Mouse (Mus musculus) kidney, adult 9 months (tissue): ENCODE data around the gene Dot1l.
A peak's percentile ranks its signal among the peaks of the same experiment; 100 is the strongest.

Experiments used
- DNase-seq: peaks from one replicate; pipeline ENCODE4 v3.0.0; 2022

Dot1l gene

GRCm38 (mm10) chr10:80793033-80793784, 38.2 kb downstream of the Dot1l start:
- DNase-seq, result no peak

DNA sequence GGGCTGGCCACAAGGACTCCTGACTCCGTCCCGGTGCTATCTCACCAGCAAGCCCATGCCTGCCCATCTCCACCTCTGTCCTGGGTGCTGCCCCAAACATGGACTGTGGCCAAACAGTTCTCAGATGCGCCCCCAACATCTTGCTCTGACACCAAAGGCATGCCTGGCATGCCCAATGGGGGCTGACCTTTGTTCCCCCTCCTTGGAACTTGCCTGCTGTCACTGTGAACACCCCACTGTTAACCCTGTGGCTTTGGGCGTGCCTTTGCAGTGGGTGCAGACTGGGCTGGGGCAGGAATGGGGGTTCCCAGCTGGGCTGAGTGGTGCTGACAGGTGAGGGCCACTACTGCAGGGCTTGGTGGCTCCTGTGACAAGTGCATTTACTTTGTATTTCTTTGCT, 38.8 kb downstream of the Dot1l start:
- DNase-seq, result no peak

- DNase-seq, result no peak
Observed at GRCm38 (mm10) chr10:80794750-80795149, 39.7 kb downstream of the Dot1l start.

GRCm38 (mm10) chr10:80796307-80796848, 41.4 kb downstream of the Dot1l start:
- no peak for DNase-seq

DNA sequence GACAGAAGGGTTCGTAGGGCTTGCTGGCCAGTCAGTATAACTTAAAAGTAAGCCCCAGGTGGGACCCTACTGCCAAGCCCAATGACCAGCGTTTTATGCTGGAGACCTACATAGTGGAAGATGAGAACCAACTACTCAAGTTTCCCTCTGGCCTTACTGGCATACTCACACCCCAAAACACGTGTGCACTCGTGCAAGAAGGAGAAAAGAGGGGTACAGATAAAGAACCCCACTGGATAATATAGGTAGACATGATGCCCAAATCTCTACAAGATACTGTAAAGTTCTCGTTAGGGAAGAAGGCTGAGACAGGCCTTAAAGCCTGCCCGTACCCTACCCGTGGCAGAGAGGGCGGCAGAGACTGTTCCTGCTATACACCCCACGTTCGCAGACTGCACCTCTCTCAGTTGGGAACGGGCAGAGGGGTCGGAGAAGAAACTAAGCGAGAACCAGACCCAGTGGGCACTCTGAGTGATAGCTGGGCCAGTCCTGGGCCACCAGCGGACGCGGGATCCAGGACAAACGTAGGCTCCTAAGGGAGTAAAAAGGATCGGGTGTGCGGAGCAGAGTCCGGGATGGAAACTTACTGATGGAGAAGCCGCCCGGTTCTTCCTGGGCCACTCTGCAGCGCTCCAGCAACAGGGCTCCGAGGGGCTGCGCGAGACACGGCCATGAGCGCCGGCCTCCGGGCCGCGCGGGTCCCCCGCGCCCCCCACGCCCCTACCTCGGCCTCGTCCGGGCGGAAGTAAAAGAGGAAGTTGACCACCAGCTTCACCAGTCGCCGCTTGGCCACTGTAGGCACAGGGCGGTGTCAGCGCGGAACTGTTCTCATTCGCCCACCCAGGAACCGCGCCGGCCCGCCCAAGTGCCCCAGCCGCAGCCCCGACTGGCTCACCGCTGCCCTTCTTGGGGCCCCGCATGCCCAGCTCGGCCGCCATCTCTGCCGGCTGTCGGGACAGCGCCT, 42.5 kb downstream of the Dot1l start:
- no peak for DNase-seq

DNA sequence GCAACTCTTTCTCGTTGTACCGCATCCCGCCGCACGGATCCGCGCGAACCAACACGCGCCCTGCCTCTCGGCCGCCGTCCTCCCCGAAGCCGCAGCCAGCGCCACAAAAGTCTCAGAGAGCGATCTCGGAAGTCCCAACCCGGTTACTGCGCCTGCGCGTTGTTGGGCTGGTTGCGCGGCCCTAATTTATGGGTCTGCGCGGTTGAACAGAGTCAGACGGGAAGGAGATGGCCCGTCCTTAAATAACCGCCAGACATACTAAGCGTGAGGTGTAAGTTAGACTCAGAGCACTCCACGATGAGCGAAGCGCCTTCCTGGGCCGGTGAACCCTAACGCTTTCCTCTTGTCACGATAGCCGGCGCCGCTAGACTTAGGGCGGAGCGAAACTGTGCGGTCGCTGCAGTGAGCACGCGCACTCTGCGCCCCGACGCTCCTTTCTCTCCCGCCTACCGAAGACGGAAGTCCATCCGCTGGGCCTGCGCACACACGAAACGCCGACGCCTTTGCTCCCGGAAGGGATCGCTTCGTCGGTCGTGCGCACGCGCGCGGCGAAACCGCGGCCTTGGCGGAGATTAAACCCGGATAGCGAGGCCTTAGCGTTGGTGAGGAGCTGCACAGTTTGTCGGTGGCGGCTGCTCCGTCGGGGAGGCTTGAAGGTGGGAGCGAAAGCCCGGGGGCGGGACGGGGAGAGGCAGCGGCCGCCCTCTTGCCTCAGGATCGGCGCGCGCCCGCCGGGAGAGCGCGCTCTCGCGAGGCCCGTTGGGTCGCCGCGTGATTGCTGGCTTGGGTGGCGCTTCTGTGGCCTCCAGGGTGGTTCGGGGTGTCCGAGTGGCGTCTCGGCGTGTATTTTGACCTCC, 43.4 kb downstream of the Dot1l start, which contains the start of the genes Sf3a2 and Plekhj1:
Gene Sf3a2, plus strand, starts transcription at position 49 of the 857 bp plus-strand sequence.
Gene Plekhj1, minus strand, starts transcription at position 477 of the 857 bp plus-strand sequence.
- peak; percentile 95 for DNase-seq

GRCm38 (mm10) chr10:80799070-80799566, 44.1 kb downstream of the Dot1l start:
- no peak for DNase-seq

GRCm38 (mm10) chr10:80802204-80802912, 47.4 kb downstream of the Dot1l start:
- no peak for DNase-seq

DNA sequence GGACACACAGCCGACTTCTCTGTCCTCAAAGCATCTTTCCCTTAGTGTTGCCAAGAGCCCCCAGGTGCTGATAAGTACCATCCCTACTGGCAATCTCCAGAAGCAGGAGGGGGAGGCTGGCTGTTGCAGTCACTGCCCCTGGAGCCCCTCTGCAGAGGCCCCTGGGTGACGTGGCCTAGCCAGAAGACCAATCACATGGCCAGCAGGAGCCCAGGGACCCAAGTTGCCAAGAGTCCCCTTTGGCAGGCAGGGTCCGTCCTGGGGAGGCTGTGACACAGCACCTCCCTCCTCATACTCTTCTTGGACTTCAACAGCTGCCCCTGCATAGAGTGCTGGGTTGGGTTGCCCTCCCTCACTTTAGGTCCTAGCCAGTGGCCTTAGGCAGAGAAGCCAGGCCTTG, 48.0 kb downstream of the Dot1l start:
- no peak for DNase-seq

GRCm38 (mm10) chr10:80804340-80804739, 49.3 kb downstream of the Dot1l start:
- no peak for DNase-seq

- no peak for DNase-seq
Observed at GRCm38 (mm10) chr10:80804916-80805315, 49.9 kb downstream of the Dot1l start, which contains the start of gene Amh. Gene Amh, plus strand, starts transcription at chr10:80805243.

GRCm38 (mm10) chr10:80805322-80805721, 50.3 kb downstream of the Dot1l start:
- no peak for DNase-seq

DNA sequence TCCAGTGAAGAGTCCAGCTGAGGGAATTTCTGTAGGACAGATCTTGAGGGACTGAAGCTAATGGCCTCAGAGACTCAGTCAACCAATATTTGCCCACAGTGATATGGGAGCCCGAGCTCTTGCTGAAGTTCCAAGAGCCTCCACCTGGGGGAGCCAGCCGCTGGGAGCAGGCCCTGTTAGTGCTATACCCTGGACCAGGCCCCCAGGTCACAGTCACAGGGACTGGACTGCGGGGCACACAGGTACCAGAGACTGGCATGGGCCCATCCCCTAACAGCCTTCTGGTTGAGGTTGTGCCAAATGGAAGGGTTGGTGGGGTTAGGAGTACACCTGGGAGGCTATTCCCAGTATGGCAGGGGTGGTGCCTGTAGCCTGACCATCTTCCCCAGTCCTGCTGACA, 50.9 kb downstream of the Dot1l start:
- peak; percentile 75 for DNase-seq

- DNase-seq, result no peak
Observed at GRCm38 (mm10) chr10:80806341-80807056, 51.5 kb downstream of the Dot1l start.

DNA sequence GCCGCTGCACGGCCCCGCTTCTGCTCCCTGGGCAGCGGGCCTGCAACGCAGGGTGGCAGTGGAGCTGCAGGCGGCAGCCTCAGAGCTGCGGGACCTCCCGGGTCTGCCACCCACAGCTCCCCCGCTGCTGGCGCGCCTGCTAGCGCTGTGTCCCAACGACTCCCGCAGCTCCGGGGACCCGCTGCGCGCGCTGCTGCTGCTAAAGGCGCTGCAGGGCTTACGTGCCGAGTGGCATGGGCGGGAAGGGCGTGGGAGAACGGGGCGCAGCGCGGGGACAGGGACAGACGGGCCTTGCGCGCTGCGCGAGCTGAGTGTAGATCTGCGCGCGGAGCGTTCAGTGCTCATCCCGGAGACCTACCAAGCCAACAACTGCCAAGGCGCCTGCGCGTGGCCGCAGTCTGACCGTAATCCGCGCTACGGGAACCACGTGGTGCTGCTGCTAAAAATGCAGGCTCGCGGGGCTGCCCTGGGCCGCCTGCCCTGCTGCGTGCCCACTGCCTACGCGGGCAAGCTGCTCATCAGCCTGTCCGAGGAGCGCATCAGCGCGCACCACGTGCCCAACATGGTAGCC, 52.1 kb downstream of the Dot1l start:
- DNase-seq, result peak; percentile 65

DNA sequence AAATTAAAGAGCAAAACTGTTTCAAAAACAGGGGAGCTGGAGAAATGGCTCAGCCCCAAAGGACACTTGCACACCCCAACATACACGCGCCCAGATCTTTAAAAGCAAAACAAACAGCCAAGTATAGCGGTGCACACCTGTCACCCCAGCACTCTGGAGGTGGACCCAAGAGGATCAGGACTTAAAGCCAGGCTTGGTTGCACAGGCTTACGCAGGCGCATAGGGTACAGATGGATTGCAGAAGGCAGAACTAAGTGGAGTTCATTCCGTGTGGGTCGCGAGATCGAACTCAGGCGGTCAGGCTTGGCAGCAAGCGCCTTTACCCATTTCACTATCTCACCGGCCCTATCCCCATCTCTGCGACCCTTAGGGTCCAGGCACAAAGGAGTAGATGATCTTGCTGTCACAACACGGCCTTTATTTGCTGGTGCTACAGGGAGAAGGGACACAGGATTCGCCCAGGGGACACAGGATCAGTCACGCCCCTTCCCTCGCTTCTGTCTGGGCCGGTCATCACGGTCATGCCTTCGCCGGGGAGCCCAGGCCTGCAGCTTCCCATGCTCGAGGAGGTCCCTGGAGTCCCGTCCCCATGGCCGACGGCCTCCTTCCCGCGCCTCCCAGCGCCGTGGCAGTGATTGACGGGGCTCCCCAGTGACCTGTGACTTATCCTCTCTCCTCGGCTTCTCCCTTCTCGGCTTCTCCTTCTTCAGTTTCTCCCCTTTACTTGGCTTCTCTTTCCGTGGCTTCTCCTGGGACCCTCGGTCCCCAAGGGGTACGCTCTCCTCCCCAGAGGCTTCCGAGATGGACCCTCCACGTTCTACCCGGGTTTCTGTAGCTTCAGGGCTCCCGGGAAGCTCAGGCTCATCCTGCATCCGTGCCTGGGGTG, 53.3 kb downstream of the Dot1l start:
- no peak for DNase-seq

GRCm38 (mm10) chr10:80808985-80809632, 54.1 kb downstream of the Dot1l start:
- DNase-seq, result no peak

GRCm38 (mm10) chr10:80810084-80810483, 55.1 kb downstream of the Dot1l start:
- no peak for DNase-seq
